Mouse (Mus musculus): ENCODE data around the gene Lamp1. TPM values are rescaled to one million over a fixed set of nuclear protein-coding genes. Genes with fewer than 3 reads are reported as not detected.

Gene Lamp1
- polyA plus RNA-seq, 1 experiment: 604 TPM

DNA sequence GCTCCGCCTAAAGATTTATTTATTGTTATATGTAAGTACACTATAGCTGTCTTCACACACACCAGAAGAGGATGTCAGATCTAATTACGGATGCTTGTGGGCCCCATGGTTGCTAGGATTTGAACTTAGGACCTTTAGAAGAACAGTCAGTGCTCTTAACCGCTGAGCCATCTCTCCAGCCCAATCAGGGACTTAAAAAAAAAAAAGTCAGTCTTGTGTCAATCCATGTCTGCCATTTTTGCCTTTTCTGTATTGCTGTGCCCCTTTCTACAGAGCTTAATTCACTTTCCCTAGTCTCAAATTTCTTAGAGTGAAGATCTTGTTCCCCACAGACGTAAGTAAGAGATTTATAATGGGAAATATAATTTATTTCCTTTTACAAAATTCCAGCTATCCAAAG lies 59.5 kb downstream of the Lamp1 start:
- Histone ChIP-seq H3K4me3 (ENCODE audit: insufficient read depth, low read length) (no peak overlapping the region), H3K4me1 (ENCODE audit: control insufficient read depth, insufficient read depth, low read length) (no peaks in the 10 kb centered on the region), H3K27ac (ENCODE audit: insufficient read depth, low read length) (no peak overlapping the region)
- TF ChIP-seq POLR2A (IDR thresholded peaks at IDR 0.05; ENCODE audit: low read depth, low read length): no peak
- no peak for TF ChIP-seq CTCF (IDR thresholded peaks at IDR 0.05; ENCODE audit: borderline replicate concordance, insufficient read depth, low read length)

DNA sequence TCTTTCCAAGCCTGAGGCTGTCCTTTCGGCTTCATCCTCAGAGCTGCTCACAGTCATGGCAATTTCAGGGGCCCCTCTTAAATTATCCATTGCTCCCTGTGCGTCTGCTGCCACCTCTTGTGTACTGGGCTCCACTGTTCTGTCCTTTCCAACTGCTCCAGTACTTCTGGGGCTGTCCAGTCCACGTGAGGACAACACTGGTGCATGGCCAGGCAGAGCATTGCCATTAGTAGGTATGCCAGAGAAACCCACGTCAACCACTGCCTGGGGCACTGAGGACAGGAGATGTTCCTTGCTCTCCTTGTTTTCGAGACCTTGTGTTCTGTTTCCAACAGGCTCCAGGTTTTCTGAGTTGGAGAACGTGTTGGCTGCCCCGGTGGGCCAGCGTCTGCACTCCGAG lies 65.5 kb downstream of the Lamp1 start:
- H3K27ac ChIP-seq (ENCODE audit: insufficient read depth, low read length): no peak overlapping the region
- no peak for TF ChIP-seq CTCF (IDR thresholded peaks at IDR 0.05; ENCODE audit: borderline replicate concordance, insufficient read depth, low read length)
- TF ChIP-seq POLR2A (IDR thresholded peaks at IDR 0.05; ENCODE audit: low read depth, low read length): no peak
- H3K4me3 ChIP-seq (ENCODE audit: insufficient read depth, low read length): no peak overlapping the region
- no peaks in the 10 kb centered on the region for H3K4me1 ChIP-seq (ENCODE audit: control insufficient read depth, insufficient read depth, low read length)

Other genes with a start within 250 kb of the Lamp1 start
- gene F7, start 133.1 kb upstream of the Lamp1 start, polyA plus RNA-seq (2011; ENCODE audit: insufficient read length, low read depth, missing spikeins): not detected in 2 replicates
- not detected in 2 replicates for gene F10, start 121.9 kb upstream of the Lamp1 start, polyA plus RNA-seq (2011; ENCODE audit: insufficient read length, low read depth, missing spikeins)
- gene Proz, start 98.2 kb upstream of the Lamp1 start, polyA plus RNA-seq (2011; ENCODE audit: insufficient read length, low read depth, missing spikeins): not detected in 2 replicates
- 22.6 and 33.0 TPM in 2 replicates for gene Pcid2, start 53.7 kb upstream of the Lamp1 start, polyA plus RNA-seq (2011; ENCODE audit: insufficient read length, low read depth, missing spikeins)
- 74.9 and 82.4 TPM in 2 replicates for gene Cul4a, start 53.5 kb upstream of the Lamp1 start, polyA plus RNA-seq (2011; ENCODE audit: insufficient read length, low read depth, missing spikeins)
- 0.70 and 2.1 TPM in 2 replicates for gene Grtp1, start 41.5 kb downstream of the Lamp1 start, polyA plus RNA-seq (2011; ENCODE audit: insufficient read length, low read depth, missing spikeins)
- gene Adprhl1, start 95.0 kb downstream of the Lamp1 start, polyA plus RNA-seq (2011; ENCODE audit: insufficient read length, low read depth, missing spikeins): not detected in 2 replicates
- 15.3 and 19.1 TPM in 2 replicates for gene Dcun1d2, start 129.0 kb downstream of the Lamp1 start, polyA plus RNA-seq (2011; ENCODE audit: insufficient read length, low read depth, missing spikeins)
- 32.8 and 42.2 TPM in 2 replicates for gene Tmco3, start 129.0 kb downstream of the Lamp1 start, polyA plus RNA-seq (2011; ENCODE audit: insufficient read length, low read depth, missing spikeins)
- gene Tfdp1, start 179.6 kb downstream of the Lamp1 start, polyA plus RNA-seq (2011; ENCODE audit: insufficient read length, low read depth, missing spikeins): 130 and 153 TPM in 2 replicates
- gene Atp4b, start 237.7 kb downstream of the Lamp1 start, polyA plus RNA-seq (2011; ENCODE audit: insufficient read length, low read depth, missing spikeins): not detected in 2 replicates
- gene Grk1, start 245.9 kb downstream of the Lamp1 start, polyA plus RNA-seq (2011; ENCODE audit: insufficient read length, low read depth, missing spikeins): not detected in 2 replicates